Mouse (Mus musculus): ENCODE measurements around the gene Ppp1r14a. TPM values are rescaled to one million over a fixed set of nuclear protein-coding genes. Genes with fewer than 3 reads are reported as not detected.

Gene Ppp1r14a
- total RNA-seq, 2 experiments from 2014 or later, result 13.6 to 14.2 TPM

DNA sequence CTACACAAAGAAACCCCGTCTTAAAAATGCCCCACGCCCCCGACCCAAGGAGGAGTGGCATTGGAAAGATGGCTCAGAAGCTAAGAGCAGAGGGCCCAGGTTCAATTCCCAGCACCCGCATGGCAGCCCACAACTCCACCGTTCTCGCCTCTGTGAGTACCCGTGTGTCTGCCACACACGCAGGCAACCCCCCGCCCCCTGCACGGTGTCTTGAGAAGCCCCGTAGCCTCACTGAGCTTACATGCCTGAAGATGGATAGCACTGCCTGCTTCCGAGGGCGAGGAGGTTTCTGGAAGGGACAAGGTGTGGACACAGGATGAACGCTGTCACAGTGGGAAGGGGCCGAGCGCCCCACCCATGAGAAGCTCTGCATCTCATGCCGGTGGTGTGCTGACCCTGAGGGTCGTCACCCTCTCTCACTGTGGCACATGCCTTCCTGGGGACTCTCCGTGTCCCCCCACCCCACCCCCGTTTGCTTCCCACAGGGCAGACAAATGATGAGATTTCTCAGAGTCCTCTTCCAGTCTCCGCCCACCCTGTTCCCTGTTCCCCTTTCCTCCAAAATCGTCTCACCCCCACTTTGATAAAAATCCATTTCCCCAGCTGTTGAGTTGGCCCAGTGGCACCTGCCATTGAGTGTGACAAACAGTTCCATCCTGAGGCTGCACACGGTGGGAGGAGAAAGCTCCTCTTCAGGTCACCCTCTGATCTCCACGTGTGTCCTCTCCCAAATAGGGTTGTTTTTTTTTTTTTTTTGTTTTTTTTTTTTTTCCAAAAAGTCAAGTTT, 6.9 kb downstream of the Ppp1r14a start:
- no peak for DNase-seq (ENCODE audit: low spot score in 2 of 2)
- intact Hi-C loops (cut with DNase I), result loop anchor here (2.0 to 10.0 kb wide), 3 partner anchors 49 to 245 kb away; partner anchors contain the start of genes Ggn and Spred3

DNA sequence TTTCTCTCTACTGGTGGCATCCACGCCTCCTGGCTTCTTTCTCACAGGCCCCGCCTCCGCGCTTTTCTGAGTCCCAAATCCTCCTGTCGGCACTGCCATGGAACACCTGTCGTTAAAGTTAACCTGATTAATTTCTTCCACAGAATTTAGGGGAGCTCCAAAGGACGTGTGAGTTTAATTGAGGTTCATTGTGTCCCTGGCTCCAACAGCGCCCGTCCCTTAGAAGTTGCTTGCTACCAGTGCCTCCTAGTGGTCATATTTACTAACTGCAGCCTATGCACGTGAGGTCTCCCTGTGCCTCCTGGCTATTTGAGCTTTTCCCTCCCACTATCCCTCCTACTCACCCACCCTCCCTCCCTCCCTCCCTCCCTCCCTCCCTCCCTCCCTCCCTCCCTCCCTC, 7.9 kb downstream of the Ppp1r14a start:
- DNase-seq (ENCODE audit: low spot score in 2 of 2), result peak; percentile 46 to 63
- intact Hi-C loops (cut with DNase I), result loop anchor here (1.0 to 10.0 kb wide), 4 partner anchors 50 to 246 kb away; partner anchors contain the start of genes Ggn and Spred3

DNA sequence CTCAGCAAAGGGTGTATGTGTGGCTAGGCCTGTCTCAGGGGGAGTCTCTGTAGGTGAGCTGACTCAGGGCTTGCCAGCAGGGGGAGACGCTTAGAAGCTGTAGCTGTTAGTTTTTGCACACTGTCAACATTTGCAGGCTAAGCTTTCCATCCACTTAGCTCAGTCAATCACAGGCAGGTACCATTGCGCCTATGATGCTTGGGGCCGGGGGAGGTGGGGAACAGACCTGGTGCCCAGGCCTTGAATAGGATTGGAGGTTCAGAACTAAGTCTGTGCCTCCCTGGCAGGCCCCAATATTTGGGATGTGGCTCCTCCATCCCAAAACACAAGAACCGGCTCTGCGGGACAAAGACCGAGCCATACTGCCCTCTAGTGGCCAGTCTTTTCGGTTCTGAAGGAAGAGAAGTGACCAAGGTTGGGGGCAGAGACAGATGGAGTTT, 12.0 kb downstream of the Ppp1r14a start:
- peak; percentile 66 to 71 for DNase-seq (ENCODE audit: low spot score in 2 of 2)
- intact Hi-C loops (cut with DNase I), result no loop called here

DNA sequence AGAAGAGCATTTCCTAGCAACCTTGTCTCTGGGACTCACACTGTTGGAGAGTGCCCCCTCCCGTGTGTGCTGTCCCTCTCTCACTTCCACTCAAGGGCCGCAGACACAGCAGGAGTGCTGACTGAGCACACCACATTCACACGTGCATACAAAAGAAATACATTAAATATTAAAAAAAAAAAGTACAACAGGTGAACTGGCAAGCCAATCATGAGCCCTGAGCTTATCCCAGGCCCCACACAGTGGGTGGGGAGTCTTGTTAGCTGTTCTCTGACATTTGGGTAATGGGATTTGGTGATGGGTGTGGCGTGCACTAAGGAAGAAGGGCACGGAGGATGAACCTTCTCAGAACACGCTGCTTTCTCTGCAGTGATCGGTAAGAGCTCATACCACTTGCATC, 13.5 kb downstream of the Ppp1r14a start:
- DNase-seq (ENCODE audit: low spot score in 2 of 2), result no peak
- intact Hi-C loops (cut with DNase I), result no loop called here

DNA sequence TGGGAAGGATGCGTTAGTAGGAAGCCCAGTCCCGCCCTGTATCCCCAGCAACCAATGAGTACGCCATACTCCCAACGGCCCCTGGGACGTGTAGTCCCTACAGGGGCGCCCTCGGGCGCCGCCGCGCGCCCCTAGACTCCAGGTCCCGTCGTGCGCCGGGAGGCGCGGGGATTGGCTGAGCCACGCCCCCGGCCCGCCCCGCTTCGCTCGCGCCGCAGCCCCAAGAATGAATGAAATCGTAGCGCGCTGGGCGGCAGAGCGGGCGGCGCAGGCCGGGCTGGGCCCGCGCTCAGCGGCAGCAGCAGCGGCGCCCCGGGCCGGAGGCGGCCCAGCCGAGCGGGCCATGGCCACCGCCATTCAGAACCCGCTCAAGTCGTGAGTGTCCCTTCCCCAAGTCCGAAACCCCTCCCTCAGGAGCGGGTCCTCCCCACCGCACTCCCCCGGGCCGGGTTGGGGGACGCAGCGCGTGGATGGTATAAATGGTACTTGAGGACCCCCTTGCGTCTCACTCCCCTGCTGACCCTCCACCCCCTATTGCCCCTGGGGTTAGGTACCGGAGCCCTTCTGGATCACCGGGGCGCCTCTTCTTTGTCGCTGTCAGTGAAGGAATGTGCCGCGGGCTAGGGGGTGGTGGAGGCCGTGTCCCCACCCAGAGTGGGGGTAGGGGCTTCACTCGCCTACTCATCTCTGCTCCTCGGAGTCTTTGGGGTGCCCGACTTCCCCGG, 14.8 kb downstream of the Ppp1r14a start, which contains the start of gene Dpf1:
TSS of gene Dpf1 (plus strand) at position 214 of the 725 bp plus-strand sequence.
- intact Hi-C loops (cut with DNase I), result loop anchor here (2.0 kb wide), 1 partner anchor 215 kb away; the partner anchor contains the start of gene Sipa1l3
- DNase-seq (ENCODE audit: low spot score in 2 of 2), result peak; percentile 87 to 97

DNA sequence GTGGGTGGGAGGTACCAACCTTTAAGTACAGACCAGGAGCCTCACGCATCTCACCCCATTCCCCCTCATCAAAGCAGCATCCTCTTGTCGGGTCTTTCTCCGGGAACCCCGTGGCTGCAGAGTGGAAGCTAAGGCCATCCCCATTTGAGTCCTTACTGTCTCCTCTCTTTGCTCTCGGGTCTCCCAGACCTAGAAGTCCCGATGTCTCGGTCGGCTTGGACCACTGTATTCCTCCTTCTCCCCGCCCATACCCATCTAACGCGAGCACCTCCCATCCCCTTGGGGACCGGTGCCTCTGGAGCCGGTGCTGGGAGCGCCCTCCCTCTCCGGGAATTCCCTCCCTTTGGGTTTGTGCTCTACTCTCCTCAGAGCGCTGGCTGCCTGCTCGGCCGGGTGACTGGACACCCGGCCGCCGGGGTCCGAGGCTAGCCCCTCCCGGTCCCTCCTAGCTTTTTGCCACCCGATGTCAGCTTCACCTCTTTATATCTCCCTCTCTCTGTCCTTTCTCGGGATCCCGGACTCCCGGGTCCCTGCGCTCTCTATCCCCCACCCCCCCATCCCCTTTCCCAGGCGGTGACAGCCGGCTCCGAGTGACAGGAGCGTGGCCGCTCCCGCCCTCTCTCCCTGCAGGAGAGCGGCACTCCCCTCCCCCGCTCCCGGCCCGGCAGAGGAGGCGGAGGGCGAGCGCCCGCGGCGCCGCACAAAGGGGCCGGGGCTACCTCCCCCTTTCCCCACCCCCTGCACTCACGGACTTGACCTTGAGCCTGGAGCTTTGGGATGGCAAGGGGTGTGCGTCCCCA, 15.6 kb downstream of the Ppp1r14a start:
- intact Hi-C loops (cut with DNase I), result loop anchor here (2.0 kb wide), 1 partner anchor 214 kb away; the partner anchor contains the start of gene Sipa1l3
- peak in 1 of 2 experiments; percentile 63 for DNase-seq (ENCODE audit: low spot score in 2 of 2)

DNA sequence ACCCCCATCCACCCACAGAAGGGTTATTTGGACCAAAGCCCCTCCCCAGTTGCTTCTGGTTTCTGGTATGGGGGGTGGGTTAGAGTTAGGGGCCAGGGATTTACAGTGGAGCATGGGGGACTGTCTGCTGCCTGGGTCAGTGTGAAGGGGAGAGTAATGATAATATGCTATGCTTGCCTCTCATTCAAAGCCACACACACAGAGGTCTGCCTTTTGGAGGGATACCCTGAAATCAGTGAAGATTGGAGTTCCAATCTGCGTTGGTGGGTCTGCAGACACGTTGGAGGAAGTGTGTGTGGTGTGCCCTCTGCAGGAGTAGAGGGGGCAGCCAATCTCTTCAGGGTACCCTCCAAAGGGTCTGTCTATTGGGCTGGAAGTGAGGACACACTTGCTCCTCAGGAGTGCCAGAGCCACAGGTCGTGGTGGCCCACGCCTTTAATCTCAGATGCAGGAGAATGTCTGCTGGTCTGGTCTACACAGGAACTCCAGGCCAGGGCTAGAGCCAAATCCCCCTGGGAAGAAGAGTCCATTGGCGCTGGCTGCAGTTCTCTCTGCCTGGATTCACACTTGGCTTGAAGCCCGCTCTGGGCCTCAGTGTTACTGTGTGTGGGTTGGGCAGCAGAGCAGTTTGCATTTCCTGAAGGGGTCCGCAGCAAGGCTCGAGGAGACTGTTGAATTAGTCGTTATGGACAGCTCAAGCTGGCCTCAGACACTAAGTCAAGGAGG, 16.3 kb downstream of the Ppp1r14a start:
- intact Hi-C loops (cut with DNase I), result loop anchor here (2.0 kb wide), 1 partner anchor 213 kb away; the partner anchor contains the start of gene Sipa1l3
- DNase-seq (ENCODE audit: low spot score in 2 of 2), result peak in 1 of 2 experiments; percentile 28

DNA sequence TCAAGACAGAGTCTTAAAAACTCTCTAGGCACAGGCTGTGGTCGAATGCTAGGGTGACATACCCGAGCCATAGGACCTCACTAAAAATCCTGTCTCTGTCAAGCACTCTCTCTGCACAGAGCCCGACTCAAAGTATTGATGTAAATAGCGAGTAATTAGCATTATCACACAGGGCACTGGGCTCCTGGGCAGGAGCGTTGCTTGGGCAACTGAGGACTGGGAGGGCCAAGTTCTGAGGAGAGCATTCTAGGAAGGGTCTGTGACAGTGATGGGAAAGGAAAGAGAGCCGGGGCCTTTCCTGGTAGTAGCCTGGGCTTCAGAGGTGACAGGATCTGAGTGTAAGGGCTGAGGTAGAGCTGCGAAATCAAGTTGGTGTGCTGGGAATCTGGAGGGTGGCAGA, 17.0 kb downstream of the Ppp1r14a start:
- DNase-seq (ENCODE audit: low spot score in 2 of 2), result no peak
- intact Hi-C loops (cut with DNase I), result loop anchor here (2.0 kb wide), 1 partner anchor 59 kb away; no protein-coding TSS in a partner anchor

DNA sequence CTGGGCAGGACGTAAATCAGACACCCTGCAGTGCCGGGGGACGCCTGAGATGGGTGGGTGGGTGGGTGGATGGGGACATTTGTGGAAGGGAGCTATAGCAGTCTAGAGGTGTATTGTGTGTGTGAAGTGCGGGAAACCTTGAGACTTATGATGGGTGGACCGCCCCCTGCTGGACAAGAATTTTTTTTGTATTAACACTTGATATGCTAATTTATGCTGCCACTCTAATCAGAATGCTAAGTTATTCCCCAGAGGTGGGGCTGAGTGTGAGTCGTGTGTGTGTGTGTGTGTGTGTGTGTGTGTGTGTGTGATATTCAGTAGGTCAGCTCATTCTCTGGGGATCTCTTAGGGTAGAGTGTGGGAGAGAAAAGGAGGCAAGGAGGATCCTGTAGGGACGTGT, 17.5 kb downstream of the Ppp1r14a start:
- peak; percentile 51 to 64 for DNase-seq (ENCODE audit: low spot score in 2 of 2)
- intact Hi-C loops (cut with DNase I), result loop anchor here (2.0 kb wide), 1 partner anchor 58 kb away; no protein-coding TSS in a partner anchor

DNA sequence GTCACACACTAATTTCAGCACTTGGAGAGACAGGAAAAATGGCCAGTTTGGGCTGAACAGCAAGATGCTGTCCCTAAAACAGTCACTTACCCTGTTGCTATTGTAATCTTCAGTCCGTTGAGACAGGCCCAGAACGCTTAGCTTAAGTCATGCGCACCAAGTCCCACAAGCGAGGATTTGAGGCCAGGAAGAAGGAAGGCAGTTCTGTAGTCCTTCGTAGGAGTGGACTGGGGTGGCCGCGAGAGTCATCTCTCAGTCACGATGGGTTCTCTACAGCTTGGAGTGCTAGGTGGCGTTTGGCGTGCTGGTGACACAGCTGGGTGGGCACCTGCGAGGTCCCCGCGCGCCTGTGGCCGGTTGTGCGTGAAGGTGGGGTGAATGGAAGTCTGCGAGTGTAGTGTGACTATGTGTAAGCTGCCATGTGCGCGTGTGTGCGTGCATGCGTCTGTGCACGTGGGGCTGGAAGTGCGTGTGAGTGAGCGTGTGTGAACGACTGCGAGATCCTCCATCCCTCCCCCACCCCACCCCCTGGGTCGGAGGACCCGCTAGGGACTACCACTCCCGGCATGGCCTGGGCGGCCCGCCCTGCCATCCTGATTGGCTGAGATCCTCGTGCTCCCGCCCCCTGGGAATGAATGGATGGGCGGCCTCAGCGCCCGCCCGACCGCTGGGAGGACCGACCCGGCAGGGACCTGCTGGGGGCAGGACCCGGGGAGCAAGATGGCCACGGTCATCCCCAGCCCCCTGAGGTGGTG, 18.4 kb downstream of the Ppp1r14a start:
- intact Hi-C loops (cut with DNase I), result loop anchor here (2.0 kb wide), 1 partner anchor 57 kb away; no protein-coding TSS in a partner anchor
- DNase-seq (ENCODE audit: low spot score in 2 of 2), result peak; percentile 94 to 97

DNA sequence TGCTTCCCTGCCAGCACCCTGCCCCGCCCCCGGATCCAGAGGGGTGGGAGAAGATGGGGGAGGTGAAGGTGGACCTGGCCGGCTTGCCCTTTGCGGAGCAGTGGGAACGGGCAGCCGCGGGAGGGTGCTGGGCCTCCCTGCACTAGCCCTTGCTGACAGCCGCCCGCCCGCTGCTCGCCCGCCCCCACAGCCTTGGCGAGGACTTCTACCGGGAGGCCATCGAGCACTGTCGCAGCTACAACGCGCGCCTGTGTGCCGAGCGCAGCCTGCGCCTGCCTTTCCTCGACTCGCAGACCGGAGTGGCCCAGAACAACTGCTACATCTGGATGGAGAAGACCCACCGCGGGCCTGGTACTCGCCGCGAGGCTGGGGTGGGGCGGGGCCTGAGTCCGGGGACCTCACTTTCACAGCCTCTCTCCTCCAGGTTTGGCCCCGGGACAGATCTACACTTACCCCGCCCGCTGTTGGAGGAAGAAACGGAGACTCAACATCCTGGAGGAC, 20.2 kb downstream of the Ppp1r14a start:
- DNase-seq (ENCODE audit: low spot score in 2 of 2), result peak; percentile 70 to 78
- intact Hi-C loops (cut with DNase I), result no loop called here

DNA sequence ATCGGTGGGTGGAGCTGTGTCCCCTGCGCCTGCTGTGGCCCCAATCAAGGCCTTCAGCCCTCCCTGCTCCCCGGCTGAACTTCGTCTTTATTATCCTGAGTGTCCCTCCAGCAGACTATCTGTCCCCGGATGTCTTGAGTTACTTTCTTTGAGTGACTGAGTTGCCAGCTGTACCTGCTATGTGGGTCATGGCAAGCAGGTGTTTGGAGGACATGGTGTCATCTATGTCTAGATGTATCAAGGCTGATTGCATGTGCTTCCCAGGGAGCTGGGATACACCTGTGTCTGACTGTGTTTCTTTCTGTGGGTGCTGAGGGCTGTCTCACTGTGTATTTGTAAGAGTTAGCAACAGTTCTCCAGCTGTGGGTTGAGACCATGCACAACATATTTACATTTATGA, 20.6 kb downstream of the Ppp1r14a start:
- no peak for DNase-seq (ENCODE audit: low spot score in 2 of 2)
- intact Hi-C loops (cut with DNase I), result no loop called here

DNA sequence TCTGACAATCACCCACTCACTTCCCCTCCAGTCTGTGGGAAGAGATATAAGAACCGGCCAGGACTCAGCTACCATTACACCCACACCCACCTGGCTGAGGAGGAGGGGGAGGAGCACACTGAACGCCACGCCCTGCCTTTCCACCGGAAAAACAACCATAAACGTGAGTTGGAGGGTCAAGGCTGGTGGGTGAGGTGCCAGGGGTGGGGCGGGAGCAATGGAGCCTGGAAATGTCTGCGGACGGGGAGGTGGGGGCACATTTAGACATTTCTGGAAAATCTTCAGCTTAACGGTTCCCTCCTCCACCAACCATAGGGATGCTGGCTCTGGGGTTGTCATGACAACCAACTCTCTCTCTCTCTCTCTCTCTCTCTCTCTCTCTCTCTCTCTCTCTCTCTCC, 23.9 kb downstream of the Ppp1r14a start:
- intact Hi-C loops (cut with DNase I), result no loop called here
- peak; percentile 52 to 78 for DNase-seq (ENCODE audit: low spot score in 2 of 2)

DNA sequence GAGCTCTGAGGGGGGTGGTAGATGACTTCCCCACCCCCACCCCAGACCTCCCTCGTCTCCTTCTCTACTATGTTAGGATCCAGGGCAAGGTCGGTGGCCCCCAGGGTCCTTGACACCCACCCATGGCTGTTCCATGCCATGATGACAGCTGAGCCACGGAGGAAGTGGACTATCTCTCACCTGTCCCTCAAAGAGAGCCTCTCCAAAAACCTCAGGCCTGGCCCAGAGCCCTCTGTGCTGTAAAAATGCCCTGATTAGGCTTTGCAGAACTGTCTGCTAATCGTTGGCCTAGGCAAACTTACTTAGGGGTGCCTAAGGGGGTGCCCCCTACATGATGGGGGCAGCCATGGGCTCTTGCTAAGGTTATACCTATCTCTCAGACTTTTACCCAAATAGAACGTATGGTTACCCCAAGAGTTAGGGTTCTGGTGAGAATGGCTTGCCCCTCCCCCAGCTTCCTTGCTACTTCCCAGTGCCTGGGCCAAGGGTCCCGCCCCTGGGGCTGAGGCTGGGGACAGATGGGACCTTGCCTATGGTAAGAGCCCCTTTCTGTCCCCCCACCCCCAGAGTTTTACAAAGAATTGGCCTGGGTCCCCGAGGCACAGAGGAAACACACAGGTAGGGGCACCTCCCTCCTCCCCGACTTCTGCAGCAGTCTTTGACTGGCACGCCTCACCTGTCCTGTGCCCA, 24.6 kb downstream of the Ppp1r14a start:
- intact Hi-C loops (cut with DNase I), result no loop called here
- no peak for DNase-seq (ENCODE audit: low spot score in 2 of 2)

DNA sequence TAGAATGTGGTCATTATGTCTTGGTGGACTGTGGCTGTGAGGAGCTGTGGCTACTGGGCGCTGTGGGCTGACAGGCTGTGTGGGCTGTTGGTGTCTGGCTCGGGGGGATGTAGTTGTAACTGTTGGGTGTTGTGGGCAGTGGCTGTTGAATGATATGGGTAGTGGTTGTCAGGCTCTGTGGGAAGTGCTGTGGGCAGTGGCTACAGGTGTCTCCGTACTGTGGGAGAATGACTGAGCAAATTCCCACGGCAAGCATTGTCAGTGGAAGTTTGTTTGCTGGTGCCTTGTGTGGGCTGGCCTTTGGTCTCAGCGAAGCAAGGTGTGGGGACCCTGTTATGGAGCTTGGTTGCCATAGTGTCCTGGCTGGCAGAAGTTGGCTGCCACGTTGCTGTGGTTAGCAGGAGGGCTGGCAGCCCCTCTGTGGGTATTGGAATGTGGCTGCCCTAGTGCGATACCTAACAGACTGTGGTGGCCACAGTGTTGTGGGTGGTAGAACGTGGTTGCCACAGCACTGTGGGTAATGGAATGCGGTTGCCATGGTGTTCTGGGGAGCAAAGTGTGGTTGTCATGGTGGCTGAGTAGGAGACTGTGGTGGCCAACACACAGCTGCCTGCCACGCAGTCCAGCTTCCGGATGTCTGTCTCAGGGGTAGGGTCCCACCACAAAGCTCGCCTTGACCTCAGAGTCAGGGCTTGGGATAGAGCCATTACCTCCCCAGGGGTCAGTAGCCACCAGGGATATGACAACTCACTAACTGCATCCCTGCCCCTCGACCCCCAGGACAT, 25.9 kb downstream of the Ppp1r14a start:
- DNase-seq (ENCODE audit: low spot score in 2 of 2), result peak; percentile 77 to 91
- intact Hi-C loops (cut with DNase I), result no loop called here

DNA sequence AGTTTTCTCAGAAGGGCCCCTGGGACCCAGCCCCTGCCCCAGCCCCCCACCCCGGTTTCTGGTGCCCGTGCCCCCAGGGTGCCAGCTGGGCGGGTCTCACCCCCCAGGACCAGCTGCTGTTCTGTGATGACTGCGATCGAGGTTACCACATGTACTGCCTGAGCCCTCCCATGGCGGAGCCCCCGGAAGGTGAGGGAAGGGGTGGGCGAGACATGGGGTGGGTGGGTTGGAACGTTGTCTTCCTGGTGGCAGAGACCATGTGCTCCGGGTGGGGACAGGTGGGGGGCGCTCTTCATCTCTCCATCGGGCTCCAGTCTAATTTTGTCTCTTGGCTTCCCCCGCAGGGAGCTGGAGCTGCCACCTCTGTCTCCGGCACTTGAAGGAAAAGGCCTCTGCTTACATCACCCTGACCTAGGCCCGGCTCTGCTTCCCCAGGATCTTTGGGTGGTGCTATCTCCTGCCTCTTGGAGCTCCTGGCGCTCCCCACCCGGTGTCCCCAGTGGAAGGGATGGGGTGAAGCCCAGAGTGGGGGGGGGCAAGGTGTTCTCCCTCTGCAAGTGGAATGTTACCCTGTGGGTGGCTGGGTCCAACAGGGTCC, 27.1 kb downstream of the Ppp1r14a start:
- intact Hi-C loops (cut with DNase I), result no loop called here

More for the DNA sequence above, 27.1 kb downstream of the Ppp1r14a start:
- peak; percentile 45 to 78 for DNase-seq (ENCODE audit: low spot score in 2 of 2)
